Mouse (Mus musculus) heart, adult 2 months (tissue): ENCODE results near the gene Col15a1.

ENCODE experiments used
- EP300 ChIP-seq: fragments of 200-500 bp; IDR thresholded peaks from 2 replicates; pipeline ENCODE4 v1.6.1; 2011; ENCODE audit warnings: low read depth, low read length, control low read depth; ENCODE audit not compliant: insufficient read depth
- POLR2A ChIP-seq: fragments of 200-500 bp; IDR thresholded peaks from 2 replicates; pipeline ENCODE4 v1.6.1; 2011; ENCODE audit warnings: mild to moderate bottlenecking, low read depth, low read length, control low read depth; ENCODE audit not compliant: insufficient read depth

DNA sequence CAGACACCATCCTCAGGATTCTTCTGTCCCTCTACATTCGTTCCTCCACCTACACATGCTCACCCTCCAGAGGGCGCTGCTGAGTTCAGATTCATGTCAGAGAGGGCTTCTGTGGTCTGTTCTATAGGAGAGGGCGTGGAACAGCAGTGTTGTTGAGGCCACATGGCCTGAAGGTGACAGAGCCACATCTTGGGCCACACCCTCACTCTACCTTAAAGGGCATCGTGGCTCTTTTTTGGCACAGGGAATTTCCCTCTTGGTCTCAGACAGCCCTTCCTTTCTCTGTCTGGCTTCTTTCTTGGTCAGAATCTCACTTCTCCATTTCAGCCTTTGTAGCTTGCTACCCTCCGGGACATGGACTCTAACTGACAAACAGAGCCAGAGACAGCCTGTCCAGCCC lies 43.1 kb downstream of the Col15a1 start:
- TF ChIP-seq POLR2A (no peak), EP300 (no peak)
